Mouse (Mus musculus) spleen, adult 2 months (tissue): Measurements from ENCODE around the gene Fam174a.

Source experiments
- CTCF ChIP-seq: fragments of 200-500 bp; IDR thresholded peaks from 2 replicates; pipeline ENCODE4 v1.5.1; 2011; ENCODE audit warnings: mild to moderate bottlenecking, inconsistent platforms; ENCODE audit not compliant: insufficient read depth, insufficient read length, insufficient replicate concordance; ENCODE audit errors: extremely low read depth
- POLR2A ChIP-seq: fragments of 200-500 bp; IDR thresholded peaks from 2 replicates; pipeline ENCODE4 v1.6.1; 2011; ENCODE audit warnings: low read depth, low read length, inconsistent platforms

- TF ChIP-seq CTCF (no peak), POLR2A (no peak)
Observed at GRCm38 (mm10) chr1:95343585-95344485, 30.4 kb downstream of the Fam174a start.
